Mouse (Mus musculus) bone marrow, adult 2 months (tissue): ENCODE measurements around the gene Zscan2.

Experiments
- CTCF ChIP-seq: fragments of 200-500 bp; IDR thresholded peaks from 2 replicates; pipeline ENCODE4 v1.5.1; 2011; ENCODE audit warnings: low read length, control low read depth; ENCODE audit not compliant: control insufficient read depth, insufficient read depth
- POLR2A ChIP-seq: fragments of 200-500 bp; IDR thresholded peaks from 2 replicates; pipeline ENCODE4 v1.6.1; 2011; ENCODE audit warnings: low read depth, mild to moderate bottlenecking, control low read depth, low read length, borderline replicate concordance; ENCODE audit not compliant: control insufficient read depth

DNA sequence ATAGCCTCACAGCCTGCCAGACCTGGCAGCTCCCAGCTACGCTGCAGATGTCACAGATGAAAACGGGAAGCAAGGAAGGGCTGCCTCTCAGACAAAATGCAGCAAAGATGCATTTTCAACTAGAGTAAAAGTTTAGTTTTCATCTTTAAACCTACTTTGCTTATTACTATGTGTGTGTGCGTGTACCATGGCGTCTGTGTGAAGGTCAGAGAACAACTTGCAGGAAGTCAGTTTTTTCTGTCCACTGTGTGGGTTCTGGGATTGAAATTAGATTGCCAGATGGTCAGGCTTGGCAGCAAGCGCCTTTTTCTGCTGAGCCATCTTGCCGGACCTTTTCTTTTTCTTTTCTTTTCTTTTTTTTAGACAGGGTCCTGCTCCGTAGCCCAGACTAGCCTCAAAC, 33.5 kb downstream of the Zscan2 start:
- TF ChIP-seq POLR2A, result no peak
- TF ChIP-seq CTCF, result no peak
